Mouse (Mus musculus) intestine, postnatal 0 days (tissue): ENCODE results near the gene Wfdc13. TPM values are rescaled to one million over a fixed set of nuclear protein-coding genes. Genes with fewer than 3 reads are reported as not detected.

ENCODE experiments used
- ATAC-seq: fragments of 200-750 bp; cut with Nextera tagmentation; 2 replicates; pipeline ENCODE4 v1.8.0; 2017; ENCODE audit warnings: mild to moderate bottlenecking, moderate TSS enrichment, moderate library complexity
- H3K27ac ChIP-seq: fragments of 300-500 bp; sonication (generic); 2 replicates; pipeline ENCODE4 v1.5.1; 2014; ENCODE audit warnings: mild to moderate bottlenecking, low read depth, low read length, moderate library complexity
- H3K27me3 ChIP-seq: fragments of 300-500 bp; sonication (generic); replicated peaks from 2 replicates; pipeline ENCODE4 v1.6.1; 2014; ENCODE audit warnings: low read length, mixed read lengths; ENCODE audit not compliant: control insufficient read depth, insufficient read depth
- H3K36me3 ChIP-seq: fragments of 300-500 bp; sonication (generic); 2 replicates; pipeline ENCODE4 v1.6.1; 2014; ENCODE audit warnings: mild to moderate bottlenecking, moderate library complexity; ENCODE audit not compliant: control insufficient read depth, insufficient read depth
- H3K4me1 ChIP-seq: fragments of 300-500 bp; sonication (generic); replicated peaks from 2 replicates; pipeline ENCODE4 v1.6.1; 2014; ENCODE audit warnings: antibody characterized with exemption, low read length, mixed read lengths; ENCODE audit not compliant: control insufficient read depth, insufficient read depth
- H3K4me2 ChIP-seq: fragments of 300-500 bp; sonication (generic); replicated peaks from 2 replicates; pipeline ENCODE4 v1.6.1; 2014; ENCODE audit warnings: low read depth, mild to moderate bottlenecking, moderate library complexity
- H3K4me3 ChIP-seq: fragments of 300-500 bp; sonication (generic); 2 replicates; pipeline ENCODE4 v1.5.1; 2014; ENCODE audit warnings: low read depth, low read length
- H3K9ac ChIP-seq: fragments of 300-500 bp; sonication (generic); 2 replicates; pipeline ENCODE4 v1.6.1; 2014; ENCODE audit warnings: mild to moderate bottlenecking, low read depth, low read length
- H3K9me3 ChIP-seq: fragments of 300-500 bp; sonication (generic); 2 replicates; pipeline ENCODE4 v1.6.1; 2016; ENCODE audit warnings: mixed run types; ENCODE audit not compliant: control insufficient read depth
- CTCF ChIP-seq: sonication (generic); IDR thresholded peaks from 2 replicates; pipeline ENCODE4 v1.5.1; 2016; ENCODE audit warnings: low read depth, mild to moderate bottlenecking, control low read depth, antibody characterized with exemption, moderate library complexity
- WGBS: fragments of 180-500 bp; shearing (Covaris S2); extraction: QIAGEN DNeasy Blood & Tissue Kit; methylation state at CpG from one replicate; pipeline ENCODE4 v1.1.7; 2014; 5-methylcytosine and 5-hydroxymethylcytosine counted together
- polyA plus RNA-seq: library from polyadenylated mRNA; unstranded; fragments of >200 nt; fragmentation: Nextera tagmentation; extraction: Ambion mirVana; gene quantifications from 2 replicates; pipeline ENCODE4 v1.2.1, GENCODE M21; 2015

The Wfdc13 gene
- polyA plus RNA-seq, 1 experiment from 2014 or later: 0.14 TPM

GRCm38 (mm10) chr2:164656483-164656882 lies 28.4 kb upstream of the Wfdc13 start, which contains the start of gene Wfdc9:
TSS of gene Wfdc9 (minus strand) at chr2:164656583.
- no peak for ATAC-seq
- no peak within 1 kb of the TSS for H3K4me2 ChIP-seq
- no peak within 1 kb of the TSS for H3K4me3 ChIP-seq
- TF ChIP-seq CTCF: no peak
- H3K27ac ChIP-seq: no peak within 1 kb of the TSS
- no peaks in the 10 kb centered on the region for H3K27me3 ChIP-seq
- H3K4me1 ChIP-seq: no peaks in the 10 kb centered on the region
- WGBS: 79% methylated on average over 9 of the region's 9 CpGs
- H3K36me3 ChIP-seq: no peaks in the 10 kb centered on the region
- no peaks in the 10 kb centered on the region for H3K9me3 ChIP-seq
- no peak within 1 kb of the TSS for H3K9ac ChIP-seq

- WGBS: 85% methylated on average over 7 of the region's 7 CpGs
- Histone ChIP-seq H3K4me2 (no peak overlapping the region), H3K4me1 (no peaks in the 10 kb centered on the region), H3K4me3 (no peak overlapping the region), H3K27ac (no peak overlapping the region), H3K9ac (no peak overlapping the region), H3K36me3 (no peaks in the 10 kb centered on the region), H3K27me3 (no peaks in the 10 kb centered on the region), H3K9me3 (no peaks in the 10 kb centered on the region)
- no peak for ATAC-seq
- TF ChIP-seq CTCF: no peak
Measured at GRCm38 (mm10) chr2:164664851-164665250, 20.1 kb upstream of the Wfdc13 start.

GRCm38 (mm10) chr2:164670261-164670660 lies 14.6 kb upstream of the Wfdc13 start:
- no peak for TF ChIP-seq CTCF
- H3K4me2 ChIP-seq: no peak overlapping the region
- H3K4me1 ChIP-seq: no peaks in the 10 kb centered on the region
- H3K9ac ChIP-seq: no peak overlapping the region
- WGBS: 70% methylated on average over 5 of the region's 5 CpGs
- H3K27ac ChIP-seq: no peak overlapping the region
- no peak overlapping the region for H3K4me3 ChIP-seq
- ATAC-seq: no peak
- H3K9me3 ChIP-seq: no peaks in the 10 kb centered on the region
- no peaks in the 10 kb centered on the region for H3K36me3 ChIP-seq
- H3K27me3 ChIP-seq: no peaks in the 10 kb centered on the region

- Histone ChIP-seq H3K4me2 (no peak overlapping the region), H3K27ac (no peak overlapping the region), H3K4me1 (no peaks in the 10 kb centered on the region), H3K9me3 (no peaks in the 10 kb centered on the region), H3K27me3 (no peaks in the 10 kb centered on the region), H3K9ac (no peak overlapping the region), H3K36me3 (no peaks in the 10 kb centered on the region), H3K4me3 (no peak overlapping the region)
- no peak for ATAC-seq
- WGBS: 20% methylated on average over 1 of the region's 1 CpGs
- TF ChIP-seq CTCF: no peak
Measured at GRCm38 (mm10) chr2:164670938-164671337, 14.0 kb upstream of the Wfdc13 start.

- Histone ChIP-seq H3K27me3 (no peaks in the 10 kb centered on the region), H3K4me3 (no peak within 1 kb of the TSS), H3K4me1 (no peaks in the 10 kb centered on the region), H3K36me3 (no peaks in the 10 kb centered on the region), H3K9ac (no peak within 1 kb of the TSS), H3K27ac (no peak within 1 kb of the TSS), H3K9me3 (no peaks in the 10 kb centered on the region), H3K4me2 (no peak within 1 kb of the TSS)
- 71% methylated on average over 7 of the region's 7 CpGs for WGBS
- no peak for TF ChIP-seq CTCF
- no peak for ATAC-seq
Measured at GRCm38 (mm10) chr2:164673987-164674386, 10.9 kb upstream of the Wfdc13 start, which contains the start of gene Wfdc11. TSS of gene Wfdc11 (minus strand) at chr2:164674087.

- H3K9me3 ChIP-seq: no peaks in the 10 kb centered on the region
- TF ChIP-seq CTCF: peak; percentile 50
- no peaks in the 10 kb centered on the region for H3K27me3 ChIP-seq
- no peak for ATAC-seq
- no peaks in the 10 kb centered on the region for H3K36me3 ChIP-seq
- H3K27ac ChIP-seq: no peak overlapping the region
- H3K4me1 ChIP-seq: no peaks in the 10 kb centered on the region
- no peak overlapping the region for H3K4me2 ChIP-seq
- H3K4me3 ChIP-seq: no peak overlapping the region
- WGBS: 78% methylated on average over 7 of the region's 7 CpGs
- no peak overlapping the region for H3K9ac ChIP-seq
Measured at GRCm38 (mm10) chr2:164676103-164676502, 8.8 kb upstream of the Wfdc13 start.
